Mouse (Mus musculus) gastrocnemius, postnatal 4 days (tissue): Measurements from ENCODE around the gene Lag3. TPM values are rescaled to one million over a fixed set of nuclear protein-coding genes. Genes with fewer than 3 reads are reported as not detected.
"Not testable (repeated sequence)": the region's sequence is repeated elsewhere in the genome, so short reads cannot be mapped to it uniquely, and the experiment has no call there.

Experiments
- DNase-seq, 2 experiments: peaks; one replicate each; pipeline ENCODE4 v3.0.0; 2021 to 2022; ENCODE audit warnings: low spot score in 2 of 2, mixed read lengths in 2 of 2
- total RNA-seq, 2 experiments: library from RNA; stranded (reverse); gene quantifications; 2 replicates each; pipeline ENCODE4 v1.2.3; 2021

Lag3 gene
- total RNA-seq, 2 experiments from 2014 or later: 1.1 to 1.2 TPM

GRCm38 (mm10) chr6:124901851-124902250 lies 9.7 kb downstream of the Lag3 start:
- DNase-seq: no peak

- no peak for DNase-seq
These were observed 10.6 kb downstream of the Lag3 start for GRCm38 (mm10) chr6:124900801-124901480.

GRCm38 (mm10) chr6:124900056-124900800 lies 11.3 kb downstream of the Lag3 start:
- DNase-seq: no peak

GRCm38 (mm10) chr6:124898359-124898758 lies 13.1 kb downstream of the Lag3 start:
- no peak for DNase-seq

- not testable (repeated sequence) for DNase-seq
These were observed 17.4 kb downstream of the Lag3 start for GRCm38 (mm10) chr6:124894113-124894512.

- DNase-seq: no peak
These were observed 20.5 kb downstream of the Lag3 start for GRCm38 (mm10) chr6:124890997-124891396.

GRCm38 (mm10) chr6:124888555-124889125 lies 22.9 kb downstream of the Lag3 start:
- DNase-seq: no peak

- no peak for DNase-seq
These were observed 23.5 kb downstream of the Lag3 start, which contains the start of gene Cd4 for GRCm38 (mm10) chr6:124887986-124888385. TSS of gene Cd4 (minus strand) at chr6:124888221.

GRCm38 (mm10) chr6:124885956-124886381 lies 25.5 kb downstream of the Lag3 start:
- DNase-seq: no peak

GRCm38 (mm10) chr6:124884714-124885500 lies 26.6 kb downstream of the Lag3 start:
- DNase-seq: no peak

GRCm38 (mm10) chr6:124883351-124883750 lies 28.2 kb downstream of the Lag3 start:
- DNase-seq: no peak

GRCm38 (mm10) chr6:124881821-124882220 lies 29.7 kb downstream of the Lag3 start:
- no peak for DNase-seq

GRCm38 (mm10) chr6:124879390-124879789 lies 32.1 kb downstream of the Lag3 start:
- no peak for DNase-seq

- no peak for DNase-seq
These were observed 37.2 kb downstream of the Lag3 start for GRCm38 (mm10) chr6:124874348-124874747.

GRCm38 (mm10) chr6:124866560-124866959 lies 44.9 kb downstream of the Lag3 start:
- DNase-seq: no peak

GRCm38 (mm10) chr6:124865766-124866362 lies 45.6 kb downstream of the Lag3 start:
- DNase-seq: no peak

GRCm38 (mm10) chr6:124863658-124864298 lies 47.7 kb downstream of the Lag3 start, which contains the start of gene Gpr162:
TSS of gene Gpr162 (minus strand) at chr6:124863983.
- DNase-seq: peak; percentile 60 to 72

- DNase-seq: no peak
These were observed 48.3 kb downstream of the Lag3 start for GRCm38 (mm10) chr6:124863125-124863657.

- DNase-seq: no peak
These were observed 48.9 kb downstream of the Lag3 start for GRCm38 (mm10) chr6:124862406-124863124.
